Mouse (Mus musculus) small intestine, adult 2 months (tissue): Measurements from ENCODE around the gene Nom1. TPM values are rescaled to one million over a fixed set of nuclear protein-coding genes. Genes with fewer than 3 reads are reported as not detected.
"Not testable (repeated sequence)": the region's sequence is repeated elsewhere in the genome, so short reads cannot be mapped to it uniquely, and the experiment has no call there.

Source experiments
- H3K27ac ChIP-seq: fragments of 200-500 bp; 2 replicates; pipeline ENCODE4 v1.5.1; 2012; ENCODE audit warnings: low read depth, low read length, control low read depth, inconsistent platforms; ENCODE audit not compliant: insufficient read depth
- H3K27me3 ChIP-seq: fragments of 200-500 bp; 2 replicates; pipeline ENCODE4 v1.6.1; 2012; ENCODE audit warnings: mild to moderate bottlenecking, moderate library complexity, low read length, inconsistent platforms; ENCODE audit not compliant: control insufficient read depth, insufficient read depth
- H3K36me3 ChIP-seq: fragments of 200-500 bp; 2 replicates; pipeline ENCODE4 v1.6.1; 2012; ENCODE audit warnings: mild to moderate bottlenecking, low read length, control low read depth, inconsistent platforms; ENCODE audit not compliant: control insufficient read depth, insufficient read depth
- H3K4me1 ChIP-seq: fragments of 200-500 bp; 2 replicates; pipeline ENCODE4 v1.6.1; 2012; ENCODE audit warnings: low read length, inconsistent platforms, mixed read lengths; ENCODE audit not compliant: control insufficient read depth, insufficient read depth, insufficient read length
- H3K4me3 ChIP-seq: fragments of 200-500 bp; 2 replicates; pipeline ENCODE4 v1.5.1; 2012; ENCODE audit warnings: low read depth, mild to moderate bottlenecking, control low read depth, inconsistent platforms, low read length, moderate library complexity
- CTCF ChIP-seq: fragments of 200-500 bp; IDR thresholded peaks from 2 replicates; pipeline ENCODE4 v1.5.1; 2012; ENCODE audit warnings: low read depth, mild to moderate bottlenecking, control low read depth, inconsistent platforms, low read length, moderate library complexity, mixed read lengths; ENCODE audit not compliant: insufficient replicate concordance, insufficient read length; ENCODE audit errors: extremely low read depth
- POLR2A ChIP-seq: fragments of 200-500 bp; IDR thresholded peaks from 2 replicates; pipeline ENCODE4 v1.6.1; 2012; ENCODE audit warnings: low read depth, mild to moderate bottlenecking, control low read depth, inconsistent platforms, low read length, moderate library complexity
- WGBS: fragments of 180-500 bp; shearing (Covaris S2); methylation state at CpG from one replicate; pipeline ENCODE4 v1.1.7; 2018; 5-methylcytosine and 5-hydroxymethylcytosine counted together
- polyA plus RNA-seq: library from polyadenylated mRNA; depleted of rRNA; stranded (reverse); fragments of >200 nt; gene quantifications from 2 replicates; pipeline ENCODE4 v1.2.3, GENCODE M21; 2012

The Nom1 gene
- polyA plus RNA-seq, 1 experiment = 2.7 TPM

- WGBS = 71% methylated on average over 3 of the region's 3 CpGs
Observed at GRCm38 (mm10) chr5:29413041-29413440, 21.4 kb upstream of the Nom1 start.

DNA sequence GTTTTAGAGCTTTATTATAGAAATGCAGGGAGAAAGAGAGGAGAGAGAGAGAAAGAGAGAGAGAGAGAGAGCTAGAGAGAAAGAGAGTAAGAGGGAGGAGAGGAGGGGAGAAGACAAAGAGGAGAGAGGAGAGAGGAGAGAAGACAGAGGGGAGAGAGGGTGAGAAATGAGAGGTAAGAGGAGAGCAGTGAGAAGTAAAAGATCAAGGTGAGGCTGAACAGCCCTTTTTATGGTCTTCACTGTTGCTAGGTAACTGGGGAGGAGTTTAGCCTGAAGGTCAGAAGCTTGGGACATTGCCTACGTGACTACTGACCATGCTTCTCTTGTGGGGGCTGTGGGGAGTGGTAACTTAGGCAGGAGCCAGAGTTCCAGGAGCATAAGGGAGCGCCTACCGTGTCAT, 11.1 kb upstream of the Nom1 start:
- not testable (repeated sequence) for H3K36me3 ChIP-seq, H3K4me1 ChIP-seq, H3K4me3 ChIP-seq, H3K27ac ChIP-seq, H3K27me3 ChIP-seq
- 36% methylated on average over 3 of the region's 3 CpGs for WGBS

More at GRCm38 (mm10) chr5:29413041-29413440, 21.4 kb upstream of the Nom1 start:
- peaks cover 11% of the 10 kb centered on the region for H3K27me3 ChIP-seq
- no peak for TF ChIP-seq CTCF
- TF ChIP-seq POLR2A = no peak
- no peaks in the 10 kb centered on the region for H3K4me1 ChIP-seq
- no peaks in the 10 kb centered on the region for H3K36me3 ChIP-seq
- no peak overlapping the region for H3K4me3 ChIP-seq
- no peak overlapping the region for H3K27ac ChIP-seq

- under 1% methylated on average over 48 of the region's 48 CpGs for WGBS
- Histone ChIP-seq H3K27ac (peak overlapping the region; percentile 68), H3K27me3 (no peaks in the 10 kb centered on the region), H3K4me1 (peaks cover 7% of the 10 kb centered on the region; the same call in 1 of the 2 replicates), H3K36me3 (peaks cover 18% of the 10 kb centered on the region), H3K4me3 (peak overlapping the region; percentile 95)
- TF ChIP-seq CTCF (no peak), POLR2A (no peak)
Observed at GRCm38 (mm10) chr5:29434872-29435358, 451 bp downstream of the Nom1 start.

- H3K36me3 ChIP-seq = peaks cover 22% of the 10 kb centered on the region
- 20% methylated on average over 8 of the region's 8 CpGs for WGBS
- no peak for TF ChIP-seq CTCF
- no peak for TF ChIP-seq POLR2A
- no peak overlapping the region for H3K27ac ChIP-seq
- H3K4me3 ChIP-seq = peak overlapping the region; percentile 95
- no peaks in the 10 kb centered on the region for H3K27me3 ChIP-seq
- H3K4me1 ChIP-seq = peaks cover 7% of the 10 kb centered on the region; the same call in 1 of the 2 replicates
Observed at GRCm38 (mm10) chr5:29435491-29435890, 1.0 kb downstream of the Nom1 start.

GRCm38 (mm10) chr5:29436728-29437127, 2.3 kb downstream of the Nom1 start:
- H3K27ac ChIP-seq, H3K27me3 ChIP-seq, H3K4me3 ChIP-seq, H3K4me1 ChIP-seq: not testable (repeated sequence)
- H3K36me3 ChIP-seq = peaks cover 34% of the 10 kb centered on the region
- 71% methylated on average over 6 of the region's 6 CpGs for WGBS

- TF ChIP-seq CTCF (no peak), POLR2A (no peak)
- H3K4me1 ChIP-seq = no peaks in the 10 kb centered on the region
- H3K4me3 ChIP-seq = no peak overlapping the region
- WGBS = 94% methylated on average over 2 of the region's 2 CpGs
- H3K36me3 ChIP-seq = peaks cover 75% of the 10 kb centered on the region
- no peaks in the 10 kb centered on the region for H3K27me3 ChIP-seq
- H3K27ac ChIP-seq = no peak overlapping the region
Observed at GRCm38 (mm10) chr5:29445275-29445674, 10.8 kb downstream of the Nom1 start.

DNA sequence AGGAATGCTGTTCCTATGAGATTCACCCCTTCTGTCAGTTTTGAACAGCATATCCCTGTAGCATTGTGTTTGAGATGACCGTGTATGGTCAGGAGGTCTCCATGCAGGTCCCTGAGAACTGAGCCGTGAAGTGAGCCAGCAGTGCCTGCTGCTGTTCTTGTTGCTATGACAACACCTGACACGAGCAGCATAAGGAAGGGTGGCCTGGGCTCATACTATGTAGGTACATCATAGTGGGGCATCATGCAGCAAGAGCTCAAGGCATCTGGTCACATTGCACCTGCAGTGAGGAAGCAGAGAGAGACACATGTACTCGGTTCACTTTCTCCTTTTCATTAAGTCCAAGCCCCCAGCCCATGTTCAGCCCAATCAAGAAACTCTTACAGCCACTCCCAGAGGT, 17.9 kb downstream of the Nom1 start:
- no peak overlapping the region for H3K27ac ChIP-seq
- peaks cover 36% of the 10 kb centered on the region for H3K36me3 ChIP-seq
- no peak overlapping the region for H3K4me3 ChIP-seq
- TF ChIP-seq CTCF = no peak
- no peak for TF ChIP-seq POLR2A
- 77% methylated on average over 4 of the region's 4 CpGs for WGBS
- H3K27me3 ChIP-seq = no peaks in the 10 kb centered on the region
- no peaks in the 10 kb centered on the region for H3K4me1 ChIP-seq
